Mouse (Mus musculus): ENCODE data around the gene Mybpc3.

GRCm38 (mm10) chr2:91154091-91154490 lies 36.1 kb downstream of the Mybpc3 start:
- TF ChIP-seq POLR2A (IDR thresholded peaks at IDR 0.05; ENCODE audit: insufficient read depth, low read length) (no peak), CTCF (IDR thresholded peaks at IDR 0.05; ENCODE audit: low read depth, low read length) (no peak)
